Mouse (Mus musculus): ENCODE measurements around the gene Anxa5. TPM values are rescaled to one million over a fixed set of nuclear protein-coding genes. Genes with fewer than 3 reads are reported as not detected.

The Anxa5 gene
- polyA plus RNA-seq, 1 experiment from 2014 or later, result 184 TPM

DNA sequence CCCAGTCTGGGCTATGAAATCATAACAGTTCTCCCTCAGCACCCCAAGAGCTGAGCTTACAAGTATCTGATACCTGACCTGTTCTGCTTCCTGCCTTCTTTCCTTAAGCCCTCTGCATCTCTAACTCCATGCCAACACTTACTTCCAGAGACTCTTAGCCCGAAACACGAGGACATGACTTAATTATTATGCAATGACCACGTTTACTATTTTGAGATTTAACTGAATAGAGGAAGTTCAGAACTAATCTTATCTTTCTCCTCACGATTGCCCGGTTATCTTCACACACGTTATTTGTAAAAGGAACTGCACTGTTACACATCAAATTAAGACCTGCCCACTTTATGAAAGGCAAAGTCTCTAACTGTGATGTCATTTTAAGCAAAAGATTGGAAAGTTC, 28.8 kb downstream of the Anxa5 start:
- no peak for ATAC-seq
- WGBS, result 36% methylated on average over 6 of the region's 6 CpGs
- Histone ChIP-seq H3K27ac (ENCODE audit: low read depth, low read length) (no peak overlapping the region), H3K36me3 (ENCODE audit: control insufficient read depth, insufficient read depth) (peaks cover 27% of the 10 kb centered on the region; the same call in 1 of the 2 replicates), H3K4me3 (ENCODE audit: low read depth, low read length) (no peak overlapping the region), H3K27me3 (replicated peaks; ENCODE audit: control insufficient read depth, insufficient read depth, low read length) (no peaks in the 10 kb centered on the region), H3K9me3 (ENCODE audit: control insufficient read depth) (no peaks in the 10 kb centered on the region), H3K9ac (ENCODE audit: low read depth, low read length) (no peak overlapping the region), H3K4me2 (replicated peaks; ENCODE audit: low read depth) (no peak overlapping the region), H3K4me1 (replicated peaks; ENCODE audit: control insufficient read depth, insufficient read depth, low read length) (no peaks in the 10 kb centered on the region)
- no peak for TF ChIP-seq CTCF (IDR thresholded peaks at IDR 0.05; ENCODE audit: low read depth)

DNA sequence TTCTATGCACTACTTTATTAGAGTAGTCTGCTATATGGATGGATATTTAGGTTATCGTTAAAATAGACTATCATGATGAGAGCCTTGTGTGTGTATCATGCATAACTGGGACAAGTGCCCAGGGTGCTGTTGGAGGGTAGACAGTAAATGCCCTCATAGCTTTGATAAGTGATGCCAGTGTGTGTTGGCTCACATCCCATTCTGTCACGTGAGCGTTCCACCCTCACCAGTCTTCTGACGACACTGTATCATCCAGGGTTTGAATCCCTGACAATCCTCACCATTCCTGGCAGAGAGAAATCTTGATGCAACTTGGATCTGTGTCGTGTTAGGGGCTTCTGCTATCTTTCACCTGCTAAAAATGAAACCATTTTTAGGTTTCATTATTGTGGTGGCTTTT, 29.2 kb downstream of the Anxa5 start:
- Histone ChIP-seq H3K27ac (ENCODE audit: low read depth, low read length) (no peak overlapping the region), H3K4me3 (ENCODE audit: low read depth, low read length) (no peak overlapping the region), H3K9me3 (ENCODE audit: control insufficient read depth) (no peaks in the 10 kb centered on the region), H3K4me1 (replicated peaks; ENCODE audit: control insufficient read depth, insufficient read depth, low read length) (no peaks in the 10 kb centered on the region), H3K36me3 (ENCODE audit: control insufficient read depth, insufficient read depth) (peaks cover 25% of the 10 kb centered on the region; the same call in 1 of the 2 replicates), H3K9ac (ENCODE audit: low read depth, low read length) (no peak overlapping the region), H3K4me2 (replicated peaks; ENCODE audit: low read depth) (no peak overlapping the region), H3K27me3 (replicated peaks; ENCODE audit: control insufficient read depth, insufficient read depth, low read length) (no peaks in the 10 kb centered on the region)
- 70% methylated on average over 5 of the region's 5 CpGs for WGBS
- no peak for TF ChIP-seq CTCF (IDR thresholded peaks at IDR 0.05; ENCODE audit: low read depth)
- ATAC-seq, result no peak

GRCm38 (mm10) chr3:36446041-36446440, 29.7 kb downstream of the Anxa5 start:
- no peak overlapping the region for H3K4me3 ChIP-seq (ENCODE audit: low read depth, low read length)
- no peaks in the 10 kb centered on the region for H3K9me3 ChIP-seq (ENCODE audit: control insufficient read depth)
- no peak overlapping the region for H3K4me2 ChIP-seq (replicated peaks; ENCODE audit: low read depth)
- no peaks in the 10 kb centered on the region for H3K27me3 ChIP-seq (replicated peaks; ENCODE audit: control insufficient read depth, insufficient read depth, low read length)
- H3K27ac ChIP-seq (ENCODE audit: low read depth, low read length), result no peak overlapping the region
- no peaks in the 10 kb centered on the region for H3K4me1 ChIP-seq (replicated peaks; ENCODE audit: control insufficient read depth, insufficient read depth, low read length)
- 93% methylated on average over 3 of the region's 3 CpGs for WGBS
- no peak for TF ChIP-seq CTCF (IDR thresholded peaks at IDR 0.05; ENCODE audit: low read depth)
- no peak overlapping the region for H3K9ac ChIP-seq (ENCODE audit: low read depth, low read length)
- H3K36me3 ChIP-seq (ENCODE audit: control insufficient read depth, insufficient read depth), result peaks cover 20% of the 10 kb centered on the region; the same call in 1 of the 2 replicates
- ATAC-seq, result no peak

GRCm38 (mm10) chr3:36442426-36442825, 33.3 kb downstream of the Anxa5 start:
- Histone ChIP-seq H3K9me3 (ENCODE audit: control insufficient read depth) (no peaks in the 10 kb centered on the region), H3K4me2 (replicated peaks; ENCODE audit: low read depth) (no peak overlapping the region), H3K27ac (ENCODE audit: low read depth, low read length) (no peak overlapping the region), H3K4me3 (ENCODE audit: low read depth, low read length) (no peak overlapping the region), H3K36me3 (ENCODE audit: control insufficient read depth, insufficient read depth) (no peaks in the 10 kb centered on the region), H3K4me1 (replicated peaks; ENCODE audit: control insufficient read depth, insufficient read depth, low read length) (no peaks in the 10 kb centered on the region), H3K27me3 (replicated peaks; ENCODE audit: control insufficient read depth, insufficient read depth, low read length) (no peaks in the 10 kb centered on the region), H3K9ac (ENCODE audit: low read depth, low read length) (no peak overlapping the region)
- TF ChIP-seq CTCF (IDR thresholded peaks at IDR 0.05; ENCODE audit: low read depth), result peak; percentile 83
- ATAC-seq, result 0 out of 2 replicates have a peak, but pooled peaks have one; percentile 13
- WGBS, result 2% methylated on average over 2 of the region's 2 CpGs

DNA sequence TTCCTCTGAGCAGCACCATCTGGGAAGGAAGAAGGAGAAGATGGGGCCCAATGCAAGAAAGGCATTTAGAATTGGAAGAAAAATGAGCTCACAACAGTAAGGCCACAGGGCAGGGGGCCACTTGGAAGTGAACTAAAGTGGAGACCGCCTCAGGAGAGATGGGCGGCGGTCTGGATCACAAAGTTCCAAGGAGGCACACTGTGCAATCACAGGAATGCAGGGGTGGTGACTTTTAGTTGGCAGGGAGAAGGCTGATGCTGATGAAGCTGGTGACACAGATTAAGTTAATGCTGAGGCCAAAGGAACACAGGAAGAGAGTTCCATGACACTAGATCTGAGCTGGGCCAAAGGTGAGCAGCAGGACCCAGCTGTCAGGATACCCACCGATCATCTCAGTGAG, 35.4 kb downstream of the Anxa5 start:
- H3K4me1 ChIP-seq (replicated peaks; ENCODE audit: control insufficient read depth, insufficient read depth, low read length), result no peaks in the 10 kb centered on the region
- no peak overlapping the region for H3K9ac ChIP-seq (ENCODE audit: low read depth, low read length)
- 83% methylated on average over 4 of the region's 4 CpGs for WGBS
- no peak overlapping the region for H3K4me2 ChIP-seq (replicated peaks; ENCODE audit: low read depth)
- H3K27ac ChIP-seq (ENCODE audit: low read depth, low read length), result no peak overlapping the region
- no peak for TF ChIP-seq CTCF (IDR thresholded peaks at IDR 0.05; ENCODE audit: low read depth)
- H3K36me3 ChIP-seq (ENCODE audit: control insufficient read depth, insufficient read depth), result no peaks in the 10 kb centered on the region
- no peaks in the 10 kb centered on the region for H3K27me3 ChIP-seq (replicated peaks; ENCODE audit: control insufficient read depth, insufficient read depth, low read length)
- no peak overlapping the region for H3K4me3 ChIP-seq (ENCODE audit: low read depth, low read length)
- ATAC-seq, result no peak
- H3K9me3 ChIP-seq (ENCODE audit: control insufficient read depth), result no peaks in the 10 kb centered on the region

- Histone ChIP-seq H3K27me3 (replicated peaks; ENCODE audit: control insufficient read depth, insufficient read depth, low read length) (no peaks in the 10 kb centered on the region), H3K36me3 (ENCODE audit: control insufficient read depth, insufficient read depth) (no peaks in the 10 kb centered on the region), H3K4me3 (ENCODE audit: low read depth, low read length) (no peak overlapping the region), H3K9ac (ENCODE audit: low read depth, low read length) (no peak overlapping the region), H3K9me3 (ENCODE audit: control insufficient read depth) (no peaks in the 10 kb centered on the region), H3K4me2 (replicated peaks; ENCODE audit: low read depth) (no peak overlapping the region), H3K4me1 (replicated peaks; ENCODE audit: control insufficient read depth, insufficient read depth, low read length) (no peaks in the 10 kb centered on the region), H3K27ac (ENCODE audit: low read depth, low read length) (no peak overlapping the region)
- 88% methylated on average over 1 of the region's 1 CpGs for WGBS
- no peak for ATAC-seq
- TF ChIP-seq CTCF (IDR thresholded peaks at IDR 0.05; ENCODE audit: low read depth), result no peak
These were observed 45.3 kb downstream of the Anxa5 start for GRCm38 (mm10) chr3:36430360-36430759.

DNA sequence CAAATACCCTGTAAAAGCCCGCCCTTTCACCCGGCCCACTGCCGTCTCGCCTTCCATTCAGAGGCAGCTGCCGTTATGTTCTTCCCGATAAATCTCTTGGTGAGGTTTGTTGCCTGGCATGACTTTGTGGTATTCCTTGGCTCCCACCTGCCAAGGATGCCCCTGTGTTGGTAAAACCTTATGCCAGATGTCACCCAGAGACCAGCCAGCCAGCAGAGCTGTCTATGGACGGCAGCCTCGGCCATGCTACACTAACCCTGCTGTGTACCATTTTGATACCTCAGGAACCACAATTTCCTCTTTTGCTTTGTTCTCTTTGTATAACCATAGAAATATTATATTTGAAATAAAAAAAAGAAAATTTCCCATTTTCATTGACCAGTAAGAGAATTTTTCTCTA, 48.3 kb downstream of the Anxa5 start:
- Histone ChIP-seq H3K4me2 (replicated peaks; ENCODE audit: low read depth) (no peak overlapping the region), H3K9me3 (ENCODE audit: control insufficient read depth) (no peaks in the 10 kb centered on the region), H3K4me3 (ENCODE audit: low read depth, low read length) (no peak overlapping the region), H3K36me3 (ENCODE audit: control insufficient read depth, insufficient read depth) (no peaks in the 10 kb centered on the region), H3K4me1 (replicated peaks; ENCODE audit: control insufficient read depth, insufficient read depth, low read length) (no peaks in the 10 kb centered on the region), H3K27me3 (replicated peaks; ENCODE audit: control insufficient read depth, insufficient read depth, low read length) (no peaks in the 10 kb centered on the region), H3K27ac (ENCODE audit: low read depth, low read length) (no peak overlapping the region), H3K9ac (ENCODE audit: low read depth, low read length) (no peak overlapping the region)
- TF ChIP-seq CTCF (IDR thresholded peaks at IDR 0.05; ENCODE audit: low read depth), result no peak
- no peak for ATAC-seq
- WGBS, result 97% methylated on average over 8 of the region's 8 CpGs

Measured in intestine, postnatal 0 days (tissue).